Mouse (Mus musculus) stomach, embryonic 15.5 days (tissue): ENCODE data around the gene Rasgrf2. TPM values are rescaled to one million over a fixed set of nuclear protein-coding genes. Genes with fewer than 3 reads are reported as not detected.
A peak's percentile ranks its signal among the peaks of the same experiment; 100 is the strongest.

Experiments
- ATAC-seq: fragments of 200-750 bp; cut with Nextera tagmentation; 2 replicates; pipeline ENCODE4 v1.8.0; 2017; ENCODE audit warnings: low read depth, moderate number of reproducible peaks, moderate TSS enrichment; ENCODE audit not compliant: insufficient read depth, low FRiP score
- H3K27ac ChIP-seq: fragments of 300-500 bp; sonication (generic); 2 replicates; pipeline ENCODE4 v1.5.1; 2015; ENCODE audit warnings: mild to moderate bottlenecking, inconsistent platforms
- H3K27me3 ChIP-seq: fragments of 300-500 bp; sonication (generic); replicated peaks from 2 replicates; pipeline ENCODE4 v1.6.1; 2015; ENCODE audit warnings: inconsistent platforms
- H3K36me3 ChIP-seq: fragments of 300-500 bp; sonication (generic); 2 replicates; pipeline ENCODE4 v1.6.1; 2015; ENCODE audit warnings: inconsistent platforms
- H3K4me1 ChIP-seq: fragments of 300-500 bp; sonication (generic); 2 replicates; pipeline ENCODE4 v1.6.1; 2015; ENCODE audit warnings: inconsistent platforms
- H3K4me2 ChIP-seq: fragments of 300-500 bp; sonication (generic); 2 replicates; pipeline ENCODE4 v1.6.1; 2015; ENCODE audit warnings: mild to moderate bottlenecking, inconsistent platforms
- H3K4me3 ChIP-seq: fragments of 300-500 bp; sonication (generic); replicated peaks from 2 replicates; pipeline ENCODE4 v1.5.1; 2015; ENCODE audit warnings: inconsistent platforms
- H3K9ac ChIP-seq: fragments of 300-500 bp; sonication (generic); 2 replicates; pipeline ENCODE4 v1.6.1; 2015; ENCODE audit warnings: inconsistent platforms
- H3K9me3 ChIP-seq: fragments of 300-500 bp; sonication (generic); 2 replicates; pipeline ENCODE4 v1.6.1; 2016; ENCODE audit warnings: inconsistent platforms
- WGBS: fragments of 180-500 bp; shearing (Covaris S2); methylation state at CpG from one replicate; pipeline ENCODE4 v1.1.7; 2015; 5-methylcytosine and 5-hydroxymethylcytosine counted together
- polyA plus RNA-seq: library from polyadenylated mRNA; unstranded; fragments of >200 nt; fragmentation: Nextera tagmentation; extraction: Ambion mirVana; gene quantifications from 2 replicates; pipeline ENCODE4 v1.2.1, GENCODE M21; 2015

Rasgrf2 gene
- polyA plus RNA-seq, 1 experiment from 2014 or later, result 0.71 TPM

DNA sequence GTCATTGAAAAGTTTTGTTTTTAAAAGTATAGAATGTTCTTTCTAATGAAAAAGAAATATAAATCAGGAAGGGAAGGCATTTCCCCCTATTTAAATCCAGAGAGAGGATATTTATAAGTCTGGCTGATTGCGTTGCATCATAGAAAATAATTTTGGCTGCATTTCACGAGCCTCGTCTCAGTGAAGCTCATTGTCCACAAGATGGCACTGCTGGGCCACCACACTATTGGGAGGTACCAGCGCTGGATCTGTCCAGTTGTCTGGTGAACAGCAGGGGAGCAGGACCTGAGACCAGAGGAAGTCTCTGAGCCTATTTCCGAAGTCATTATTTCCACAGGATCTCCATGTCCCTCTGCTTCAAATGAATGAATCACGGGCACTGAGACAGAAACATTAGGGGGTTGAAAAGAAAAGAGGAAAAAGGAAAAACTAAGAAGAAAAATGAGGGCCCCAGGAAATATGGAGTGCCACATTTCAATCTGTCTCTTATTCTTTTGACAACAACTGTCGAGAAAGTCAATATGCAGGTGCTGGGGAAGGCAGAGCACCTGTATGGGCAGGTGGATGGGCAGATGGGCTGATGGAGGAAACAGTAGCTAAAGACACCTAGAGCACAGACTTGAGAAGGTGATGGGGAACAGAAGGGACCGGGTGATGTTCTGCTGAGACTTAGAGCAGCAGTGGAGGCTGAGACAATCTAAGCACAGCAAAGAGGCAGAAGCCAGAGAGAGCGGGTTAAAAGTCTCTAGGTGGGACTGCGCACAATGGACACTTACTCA lies 223.1 kb downstream of the Rasgrf2 start:
- peak; percentile 72; the same call in 1 of the 2 replicates for ATAC-seq
- H3K9ac ChIP-seq, result no peak overlapping the region
- no peak overlapping the region for H3K4me2 ChIP-seq
- H3K27me3 ChIP-seq, result no peaks in the 10 kb centered on the region
- WGBS, result 41% methylated on average over 10 of the region's 10 CpGs
- no peak overlapping the region for H3K27ac ChIP-seq
- no peak overlapping the region for H3K4me3 ChIP-seq
- no peaks in the 10 kb centered on the region for H3K4me1 ChIP-seq
- no peaks in the 10 kb centered on the region for H3K36me3 ChIP-seq
- no peaks in the 10 kb centered on the region for H3K9me3 ChIP-seq

DNA sequence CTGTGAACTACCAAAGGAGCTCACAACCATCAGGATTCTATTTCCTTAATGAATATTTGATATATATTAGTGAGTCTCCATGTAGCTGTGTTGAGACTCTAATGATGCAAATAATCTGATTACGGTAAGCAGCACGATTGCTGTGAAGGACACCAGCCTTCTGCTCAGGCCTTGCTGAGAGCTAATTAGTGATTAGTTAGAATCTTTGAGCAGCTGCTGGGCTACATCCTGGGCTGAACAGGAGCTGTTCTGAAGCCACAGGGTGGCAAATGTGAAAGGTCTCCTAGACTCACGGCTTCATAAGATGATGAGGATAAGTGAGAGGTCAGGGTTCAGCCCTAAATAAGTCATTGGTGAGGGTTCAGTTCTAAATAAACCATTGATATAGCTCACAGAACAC lies 225.1 kb downstream of the Rasgrf2 start:
- Histone ChIP-seq H3K4me3 (no peak overlapping the region), H3K27me3 (no peaks in the 10 kb centered on the region), H3K9me3 (no peaks in the 10 kb centered on the region), H3K4me1 (no peaks in the 10 kb centered on the region), H3K27ac (no peak overlapping the region), H3K9ac (no peak overlapping the region), H3K4me2 (no peak overlapping the region), H3K36me3 (no peaks in the 10 kb centered on the region)
- ATAC-seq, result no peak
- 55% methylated on average over 3 of the region's 3 CpGs for WGBS

DNA sequence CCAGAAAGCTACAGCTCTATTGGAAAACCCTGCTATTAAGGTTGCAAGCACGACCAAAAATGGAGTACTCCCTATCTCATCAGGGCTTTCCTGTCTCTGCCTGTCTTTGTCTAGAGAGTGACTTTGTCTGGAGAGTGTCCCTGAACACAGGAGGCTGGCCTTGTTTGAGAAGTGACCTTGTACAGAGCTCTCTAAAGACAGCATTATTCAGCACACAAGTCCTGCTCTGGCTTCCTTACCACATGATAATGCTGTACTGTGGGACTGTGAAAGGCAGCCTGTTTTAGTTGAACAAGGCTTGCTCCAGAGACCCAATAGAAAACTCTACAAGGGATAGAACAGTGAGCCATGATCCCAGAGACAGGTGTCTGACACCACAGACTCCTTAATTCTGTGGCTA lies 235.0 kb downstream of the Rasgrf2 start:
- H3K36me3 ChIP-seq, result no peaks in the 10 kb centered on the region
- no peak for ATAC-seq

DNA sequence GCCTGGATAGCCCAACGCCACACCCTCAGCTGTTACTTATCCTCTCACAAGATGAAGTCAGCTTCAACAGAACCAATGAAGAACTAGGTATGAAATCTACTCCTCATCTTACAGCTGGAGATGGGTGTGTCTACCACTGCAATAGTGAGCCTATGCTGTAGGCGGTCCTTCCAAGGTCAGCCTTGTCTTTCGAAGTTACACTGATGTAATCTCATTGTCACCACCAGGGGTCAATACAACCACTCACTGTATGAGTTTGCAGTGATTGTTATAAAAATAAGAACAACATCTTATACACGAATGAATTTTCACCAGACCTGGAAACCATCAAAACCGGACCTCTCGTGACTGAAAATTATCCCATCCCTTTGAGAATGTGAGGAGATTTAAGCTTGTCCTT lies 238.3 kb downstream of the Rasgrf2 start:
- no peaks in the 10 kb centered on the region for H3K9me3 ChIP-seq
- H3K4me3 ChIP-seq, result no peak overlapping the region
- ATAC-seq, result no peak
- no peaks in the 10 kb centered on the region for H3K36me3 ChIP-seq
- no peaks in the 10 kb centered on the region for H3K27me3 ChIP-seq
- no peak overlapping the region for H3K9ac ChIP-seq
- H3K4me1 ChIP-seq, result no peaks in the 10 kb centered on the region
- no peak overlapping the region for H3K27ac ChIP-seq
- WGBS, result 67% methylated on average over 6 of the region's 6 CpGs
- no peak overlapping the region for H3K4me2 ChIP-seq

More for the DNA sequence above, 235.0 kb downstream of the Rasgrf2 start:
- Histone ChIP-seq H3K4me2 (no peak overlapping the region), H3K9me3 (no peaks in the 10 kb centered on the region), H3K27me3 (no peaks in the 10 kb centered on the region), H3K27ac (no peak overlapping the region), H3K9ac (no peak overlapping the region), H3K4me1 (no peaks in the 10 kb centered on the region), H3K4me3 (no peak overlapping the region)
- 73% methylated on average over 1 of the region's 1 CpGs for WGBS

DNA sequence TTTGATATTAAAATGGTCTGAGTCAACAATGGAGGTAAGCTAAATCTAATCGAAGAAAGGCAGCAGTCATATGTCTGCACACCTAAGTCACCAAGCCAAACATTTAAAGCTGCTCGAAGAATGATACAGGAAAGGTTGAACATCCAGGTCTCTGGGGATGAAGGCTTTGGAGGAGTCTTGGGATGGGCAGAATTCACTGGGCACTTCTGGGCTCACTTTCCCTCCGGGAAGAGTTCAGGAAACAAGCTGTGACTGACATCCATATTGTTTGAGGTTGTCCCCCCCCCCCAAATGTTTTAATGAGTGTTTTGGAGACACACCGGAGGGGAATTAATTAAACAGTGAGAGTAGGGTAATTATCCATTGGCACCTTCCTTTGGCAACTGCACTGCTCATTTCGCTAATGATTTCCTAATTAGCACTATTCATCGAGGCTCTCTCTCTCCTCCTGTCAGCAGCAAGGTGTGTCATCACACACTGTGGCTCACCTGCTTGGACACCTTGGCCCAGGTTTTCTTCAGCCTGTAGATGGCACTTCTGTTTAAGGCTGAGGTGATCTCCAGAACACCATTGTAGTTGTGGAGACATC lies 241.3 kb downstream of the Rasgrf2 start:
- 87% methylated on average over 6 of the region's 6 CpGs for WGBS

DNA sequence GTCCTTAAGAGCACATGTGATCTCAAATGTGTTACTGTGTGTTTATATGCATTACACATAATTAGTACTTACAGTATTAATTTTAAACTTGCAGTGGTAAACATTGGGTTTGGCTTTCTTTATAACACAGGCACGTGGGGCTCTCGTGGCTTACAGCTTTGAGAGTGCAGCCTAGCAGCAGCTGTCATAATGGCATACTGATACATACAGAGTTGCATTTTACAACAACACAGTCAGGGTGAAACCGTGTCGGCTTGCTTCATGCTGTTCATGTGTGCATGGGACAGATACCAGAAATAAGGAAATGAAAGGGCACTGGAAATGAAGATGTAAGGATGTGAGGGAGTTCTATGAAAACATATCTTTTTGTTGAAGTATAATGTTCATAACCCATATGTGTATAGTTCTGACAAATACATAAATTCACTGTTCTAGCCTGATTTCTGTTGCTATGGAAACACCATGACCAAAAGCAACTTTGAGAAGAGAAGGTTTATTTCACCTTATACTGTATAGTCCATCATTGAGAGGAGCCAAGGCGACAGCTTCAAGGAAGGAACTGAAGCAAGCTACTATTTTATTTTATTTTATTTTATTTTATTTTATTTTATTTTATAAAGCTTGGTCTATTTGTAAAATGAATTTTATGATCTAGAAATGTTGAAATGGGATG lies 246.6 kb downstream of the Rasgrf2 start:
- Histone ChIP-seq H3K27ac (no peak overlapping the region), H3K9ac (no peak overlapping the region), H3K4me3 (no peak overlapping the region), H3K27me3 (no peaks in the 10 kb centered on the region), H3K4me1 (no peaks in the 10 kb centered on the region), H3K36me3 (no peaks in the 10 kb centered on the region), H3K9me3 (no peaks in the 10 kb centered on the region), H3K4me2 (no peak overlapping the region)
- 65% methylated on average over 5 of the region's 5 CpGs for whole genome bisulfite sequencing
- no peak for ATAC-seq

More for the DNA sequence above, 241.3 kb downstream of the Rasgrf2 start:
- no peaks in the 10 kb centered on the region for H3K4me1 ChIP-seq
- H3K9me3 ChIP-seq, result no peaks in the 10 kb centered on the region
- no peak overlapping the region for H3K4me3 ChIP-seq
- H3K4me2 ChIP-seq, result no peak overlapping the region
- H3K27me3 ChIP-seq, result no peaks in the 10 kb centered on the region
- H3K9ac ChIP-seq, result no peak overlapping the region
- H3K27ac ChIP-seq, result no peak overlapping the region
- no peaks in the 10 kb centered on the region for H3K36me3 ChIP-seq
- ATAC-seq, result no peak

DNA sequence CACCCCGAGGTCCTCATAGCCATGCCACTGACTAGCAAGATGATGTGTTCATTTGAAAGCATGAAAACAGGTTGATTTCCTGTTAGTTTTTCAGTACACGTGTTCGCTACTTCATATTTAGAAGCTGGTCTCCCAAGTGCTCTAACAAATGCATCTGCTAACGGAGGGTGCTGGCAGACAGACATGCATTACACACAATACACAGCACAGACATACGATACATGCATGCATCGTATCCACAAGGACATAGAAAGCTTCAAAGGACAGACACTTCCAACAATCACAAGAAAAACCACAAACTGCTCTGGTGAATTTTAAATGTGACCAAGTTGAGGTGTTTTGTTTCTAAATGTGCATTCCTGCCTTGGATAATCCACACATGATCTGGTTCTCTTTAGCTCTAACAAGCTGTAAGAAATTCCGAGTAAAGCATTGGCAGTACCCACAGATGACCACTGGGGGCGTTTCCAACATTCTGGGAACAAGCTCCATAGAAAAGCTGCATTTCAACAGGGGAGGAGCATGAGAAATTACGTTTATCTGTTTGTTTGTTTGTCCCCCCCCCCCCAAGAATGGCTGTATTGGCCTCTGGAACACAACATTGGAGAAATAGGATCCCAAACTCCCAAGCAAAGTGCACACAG lies 249.5 kb downstream of the Rasgrf2 start:
- WGBS, result 63% methylated on average over 9 of the region's 9 CpGs
- Histone ChIP-seq H3K9ac (no peak overlapping the region), H3K4me2 (no peak overlapping the region), H3K9me3 (no peaks in the 10 kb centered on the region), H3K27me3 (no peaks in the 10 kb centered on the region), H3K27ac (no peak overlapping the region), H3K4me3 (no peak overlapping the region), H3K36me3 (no peaks in the 10 kb centered on the region), H3K4me1 (no peaks in the 10 kb centered on the region)
- no peak for ATAC-seq

DNA sequence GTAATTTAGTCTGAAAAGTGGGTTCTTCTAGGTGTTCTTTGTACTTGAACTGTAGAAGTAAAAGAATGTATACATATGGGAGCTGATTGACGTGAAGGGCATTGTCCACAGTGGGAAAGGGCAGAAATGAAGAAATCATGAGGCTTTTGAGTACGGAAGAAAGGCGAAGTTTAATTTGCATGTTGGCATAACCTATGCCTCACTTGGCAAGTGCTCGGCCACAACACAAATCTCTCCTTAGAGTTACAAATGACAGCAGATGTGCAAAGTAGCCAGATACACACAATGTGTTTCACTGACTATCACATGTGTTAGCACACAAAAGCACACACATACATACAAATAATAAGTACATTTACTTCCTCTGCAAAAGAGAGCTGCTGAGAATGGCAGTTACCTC lies 251.2 kb downstream of the Rasgrf2 start:
- 77% methylated on average over 4 of the region's 4 CpGs for WGBS
- no peaks in the 10 kb centered on the region for H3K4me1 ChIP-seq
- H3K27ac ChIP-seq, result no peak overlapping the region
- no peaks in the 10 kb centered on the region for H3K36me3 ChIP-seq
- H3K4me3 ChIP-seq, result no peak overlapping the region
- no peak overlapping the region for H3K9ac ChIP-seq
- H3K9me3 ChIP-seq, result no peaks in the 10 kb centered on the region
- H3K27me3 ChIP-seq, result no peaks in the 10 kb centered on the region
- no peak for ATAC-seq
- no peak overlapping the region for H3K4me2 ChIP-seq

DNA sequence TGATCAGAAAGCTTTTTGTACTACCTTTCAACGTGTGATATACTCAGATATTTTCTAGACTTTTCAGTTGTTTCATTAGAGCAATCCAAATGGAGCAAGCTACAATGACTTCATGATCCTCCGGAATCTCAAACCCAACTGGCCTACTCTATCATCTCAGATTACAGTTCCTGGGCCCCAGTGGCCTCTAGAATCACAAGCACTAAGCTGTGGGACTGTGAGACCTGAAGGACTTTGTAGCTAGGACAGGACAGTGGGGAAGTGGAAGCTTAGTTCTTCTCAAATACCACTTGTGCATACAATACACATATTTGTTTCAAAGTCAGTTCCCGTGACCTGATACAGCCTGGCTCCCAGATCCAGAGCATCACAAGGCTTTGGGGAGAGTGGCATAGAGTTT lies 253.5 kb downstream of the Rasgrf2 start:
- no peaks in the 10 kb centered on the region for H3K4me1 ChIP-seq
- 75% methylated on average over 3 of the region's 3 CpGs for WGBS
- ATAC-seq, result no peak
- H3K27me3 ChIP-seq, result no peaks in the 10 kb centered on the region
- H3K9me3 ChIP-seq, result no peaks in the 10 kb centered on the region
- H3K36me3 ChIP-seq, result no peaks in the 10 kb centered on the region
- H3K27ac ChIP-seq, result no peak overlapping the region
- H3K4me3 ChIP-seq, result no peak overlapping the region
- H3K4me2 ChIP-seq, result no peak overlapping the region
- no peak overlapping the region for H3K9ac ChIP-seq

DNA sequence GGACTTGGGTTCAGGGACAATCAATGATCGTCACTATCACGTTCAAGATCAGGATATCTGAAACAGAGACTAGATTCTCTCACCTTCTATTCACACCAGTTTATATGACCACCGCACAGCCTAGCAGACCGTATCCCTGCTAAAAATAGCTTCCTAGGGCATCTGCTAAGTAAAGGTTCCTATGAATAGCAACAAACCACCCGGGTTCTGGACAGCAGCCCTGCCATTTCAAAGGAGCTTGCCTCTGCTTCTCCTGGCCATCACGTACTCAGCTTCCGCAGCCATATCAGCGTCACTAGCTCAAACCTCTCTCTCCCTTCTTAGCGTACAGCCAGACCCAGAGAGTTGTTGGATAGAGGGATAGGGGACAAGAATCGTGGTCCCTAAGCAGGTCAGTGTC lies 254.1 kb downstream of the Rasgrf2 start:
- Histone ChIP-seq H3K4me3 (no peak overlapping the region), H3K27me3 (no peaks in the 10 kb centered on the region), H3K4me2 (no peak overlapping the region), H3K27ac (no peak overlapping the region), H3K9ac (no peak overlapping the region), H3K9me3 (no peaks in the 10 kb centered on the region), H3K36me3 (no peaks in the 10 kb centered on the region), H3K4me1 (no peaks in the 10 kb centered on the region)
- 70% methylated on average over 10 of the region's 10 CpGs for WGBS
- ATAC-seq, result no peak

DNA sequence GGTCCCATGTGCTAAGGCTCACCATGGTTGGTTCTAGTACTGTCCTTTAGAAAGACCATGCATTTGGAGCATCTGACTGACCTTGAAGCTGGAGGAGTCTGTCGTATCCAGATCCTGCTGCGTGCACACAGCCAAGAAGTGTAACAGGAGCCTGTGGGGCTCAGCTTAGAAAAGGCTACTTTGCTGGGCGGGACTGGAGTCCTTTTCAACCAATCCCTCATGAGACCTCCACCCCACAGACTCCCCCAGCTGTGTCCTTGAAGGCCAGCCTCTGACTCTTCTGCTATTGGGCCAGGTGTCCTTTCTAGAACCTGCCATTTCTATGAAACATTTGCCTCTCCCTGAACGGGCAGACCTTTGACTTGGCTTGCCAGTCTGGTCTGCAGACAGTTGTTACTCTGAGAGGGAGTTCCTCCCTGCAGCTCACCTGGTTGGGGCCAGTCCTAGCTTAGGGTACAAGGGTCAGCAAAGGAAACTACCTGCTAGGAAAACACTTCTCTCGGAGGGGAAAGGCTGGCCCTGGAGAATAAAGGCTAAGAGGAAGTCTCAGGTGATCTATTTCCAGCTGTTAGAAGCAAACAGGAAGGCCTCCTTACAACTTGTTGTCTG lies 254.6 kb downstream of the Rasgrf2 start, which contains the start of gene Ckmt2:
TSS of gene Ckmt2 (minus strand) at position 145 of the 609 bp plus-strand sequence.
- ATAC-seq, result no peak
- no peaks in the 10 kb centered on the region for H3K4me1 ChIP-seq
- no peak within 1 kb of the TSS for H3K4me3 ChIP-seq
- H3K9me3 ChIP-seq, result no peaks in the 10 kb centered on the region
- H3K27me3 ChIP-seq, result no peaks in the 10 kb centered on the region
- no peak within 1 kb of the TSS for H3K4me2 ChIP-seq
- no peaks in the 10 kb centered on the region for H3K36me3 ChIP-seq
- 52% methylated on average over 5 of the region's 5 CpGs for WGBS
- H3K9ac ChIP-seq, result no peak within 1 kb of the TSS
- no peak within 1 kb of the TSS for H3K27ac ChIP-seq
